ENCODE assay signal across 8 mouse cellular contexts in genomic region chr17:33890533-33891059, GRCm38 (mm10). TPM values are rescaled to one million over a fixed set of nuclear protein-coding genes. Genes with fewer than 3 reads are reported as not detected.
A peak's percentile ranks its signal among the peaks of the same experiment; 100 is the strongest.
DNase-seq lines count a peak whose midpoint lies in the region; ATAC-seq and TF ChIP-seq lines count a peak whose summit lies in the region.

Gene Kifc1 (minus strand): TSS chr17:33890661.

- H3K9me3 ChIP-seq in hindbrain, postnatal 0 days (ENCODE audit: low read length) = no peaks in the 10 kb centered on the region

- peak within 1 kb of the TSS; percentile 88 for H3K4me3 ChIP-seq in gastrocnemius, adult 2 months
- H3K4me3 ChIP-seq in hindbrain, postnatal 0 days (ENCODE audit: low read length) = peak within 1 kb of the TSS; percentile 55
- H3K4me3 ChIP-seq in left cerebral cortex, adult 2 months = peak within 1 kb of the TSS; percentile 56

- H3K9ac ChIP-seq in hindbrain, postnatal 0 days (replicated peaks; ENCODE audit: low read length) = peak within 1 kb of the TSS; percentile 45; the same call in 1 of the 2 replicates

- no peaks in the 10 kb centered on the region for H3K36me3 ChIP-seq in hindbrain, postnatal 0 days (ENCODE audit: insufficient read depth, low read length)

- DNase-seq in ZHBTc4 (ENCODE audit: low read depth, low spot score) = peak; percentile 100
- peak; percentile 99 for DNase-seq in gastrocnemius, adult 2 months
- DNase-seq in hindbrain, postnatal 0 days (ENCODE audit: low spot score) = peak; percentile 99
- peak; percentile 99 to 100 for DNase-seq in left cerebral cortex, adult 2 months (ENCODE audit: extremely low spot score in 1 of 2, low spot score in 2 of 2)
- DNase-seq in right cerebral cortex, adult 2 months (ENCODE audit: low spot score in 2 of 2) = peak; percentile 99 to 100
- DNase-seq in urinary bladder, postnatal 14 days (ENCODE audit: low spot score) = peak; percentile 99

- under 1% methylated on average over 44 of the region's 49 CpGs for WGBS in hindbrain, postnatal 0 days

- intact Hi-C loops in gastrocnemius, adult 2 months (cut with DNase I) = no loop called here
- intact Hi-C loops in left cerebral cortex, adult 2 months (cut with DNase I) = loop anchor here (1.0 to 10.0 kb wide), 2 partner anchors 19 to 496 kb away; partner anchors contain the start of genes Daxx and Zfp101

- H3K27ac ChIP-seq in gastrocnemius, adult 2 months = peak within 1 kb of the TSS; percentile 73
- H3K27ac ChIP-seq in hindbrain, postnatal 0 days = no peak within 1 kb of the TSS
- H3K27ac ChIP-seq in left cerebral cortex, adult 2 months = no peak within 1 kb of the TSS

- no peak; the same call in none of the 2 replicates for TF ChIP-seq CTCF in gastrocnemius, adult 2 months (IDR thresholded peaks at IDR 0.05)
- peak; percentile 100 for TF ChIP-seq CTCF in hindbrain, postnatal 0 days (IDR thresholded peaks at IDR 0.05; ENCODE audit: low read depth)
- TF ChIP-seq CTCF in left cerebral cortex, adult 2 months (IDR thresholded peaks at IDR 0.05) = peak; percentile 96

- ATAC-seq in common myeloid progenitor, adult 5-6 weeks (replicated peaks; ENCODE audit: low read depth, poor library complexity, severe bottlenecking) = peak; percentile 99
- ATAC-seq in hindbrain, postnatal 0 days = peak; percentile 100
- peak; percentile 99 for ATAC-seq in megakaryocyte, adult 5-6 weeks (ENCODE audit: poor library complexity, severe bottlenecking)

- H3K4me1 ChIP-seq in hindbrain, postnatal 0 days (ENCODE audit: insufficient read depth, low read length) = no peaks in the 10 kb centered on the region

- H3K27me3 ChIP-seq in hindbrain, postnatal 0 days (ENCODE audit: insufficient read depth, low read length) = no peaks in the 10 kb centered on the region

- peak within 1 kb of the TSS; percentile 63 for H3K4me2 ChIP-seq in hindbrain, postnatal 0 days (ENCODE audit: low read depth, low read length)

RNA-seq across cellular contexts. Expression of gene Kifc1, which starts in this region (rescaled TPM):
- 29.6 and 37.5 TPM in 2 replicates for total RNA-seq in common myeloid progenitor, adult 5-6 weeks (2017)
- under 1 TPM; 0.23 to 0.33 TPM for total RNA-seq in gastrocnemius, adult 2 months (2021)
- 5.8 and 9.9 TPM in 2 replicates for total RNA-seq in hindbrain, postnatal 0 days (2014; rRNA removed)
- 2.0 and 3.2 TPM in 2 replicates for polyA plus RNA-seq in hindbrain, postnatal 0 days (2015; fragmentation: Nextera tagmentation; extraction: Ambion mirVana)
- total RNA-seq in left cerebral cortex, adult 2 months (2021) = 1 to 10 TPM; 2.2 to 3.1 TPM
- 9.0 and 12.9 TPM in 2 replicates for total RNA-seq in megakaryocyte, adult 5-6 weeks (2015)
- total RNA-seq in megakaryocyte, adult 5-6 weeks (2017) = 40.1 and 41.3 TPM in 2 replicates

Comparison
In these comparisons a context has a peak if more than half of its experiments do, and no peak if none do; other contexts are left out.
1. Peak in DNase-seq, H3K4me3 ChIP-seq and H3K27ac ChIP-seq in gastrocnemius, adult 2 months; RNA of the gene not detected or under 1 TPM.